Mouse (Mus musculus): Measurements from ENCODE around the gene Irf9. TPM values are rescaled to one million over a fixed set of nuclear protein-coding genes. Genes with fewer than 3 reads are reported as not detected.

The Irf9 gene
- polyA plus RNA-seq, 1 experiment from 2014 or later: 18.6 TPM

DNA sequence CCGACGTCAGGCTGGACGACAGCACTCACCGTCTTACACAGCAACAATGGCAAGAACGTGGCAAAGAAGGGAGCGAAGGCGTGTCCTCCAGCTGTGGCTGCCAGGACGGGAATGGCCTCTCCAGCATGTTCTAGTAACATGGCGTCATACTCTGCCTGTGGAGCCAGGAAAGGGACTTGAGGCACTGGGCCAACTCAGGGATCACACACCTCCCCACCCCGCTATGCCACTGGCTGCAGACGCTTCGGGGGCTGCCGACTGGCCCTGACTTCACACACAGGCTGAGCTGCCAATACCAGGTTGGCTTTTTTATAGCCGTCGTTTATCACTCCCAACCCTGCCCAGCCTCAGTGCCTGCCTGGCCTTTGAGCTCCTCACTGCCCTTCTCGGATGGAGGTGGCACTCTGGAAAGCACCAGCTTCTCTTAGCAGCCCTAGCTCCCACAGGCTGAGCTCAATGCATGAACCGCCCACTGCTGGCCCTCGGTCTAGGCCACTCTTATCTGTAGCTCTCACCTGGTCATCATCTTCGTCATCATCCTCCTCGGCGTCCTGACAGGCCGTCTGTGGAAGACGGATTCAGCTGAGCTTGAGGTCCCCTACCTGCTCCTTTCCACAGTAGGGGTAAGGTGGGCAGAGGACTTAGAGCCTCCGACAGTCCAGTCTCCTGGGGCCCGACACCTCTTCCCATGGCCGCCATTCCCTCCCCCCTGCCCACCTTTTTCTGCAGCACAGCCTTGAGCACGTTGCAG, 24.9 kb downstream of the Irf9 start:
- Histone ChIP-seq H3K27me3 (ENCODE audit: insufficient read depth, low read length) (no peaks in the 10 kb centered on the region), H3K9me3 (ENCODE audit: low read length) (no peaks in the 10 kb centered on the region), H3K27ac (ENCODE audit: low read depth) (no peak overlapping the region), H3K4me2 (ENCODE audit: low read depth, low read length) (no peak overlapping the region), H3K4me3 (ENCODE audit: low read depth, low read length) (no peak overlapping the region), H3K4me1 (ENCODE audit: insufficient read depth) (no peaks in the 10 kb centered on the region), H3K36me3 (replicated peaks; ENCODE audit: insufficient read depth, low read length) (peaks cover 61% of the 10 kb centered on the region), H3K9ac (replicated peaks) (no peak overlapping the region)
- ATAC-seq (peak; percentile 62), DNase-seq (no peak)
- TF ChIP-seq CTCF (IDR thresholded peaks at IDR 0.05; ENCODE audit: low read depth) (no peak), EP300 (IDR thresholded peaks at IDR 0.05; ENCODE audit: low read depth) (no peak)
- 85% methylated on average over 27 of the region's 27 CpGs for WGBS (ENCODE audit: insufficient replicate concordance)

DNA sequence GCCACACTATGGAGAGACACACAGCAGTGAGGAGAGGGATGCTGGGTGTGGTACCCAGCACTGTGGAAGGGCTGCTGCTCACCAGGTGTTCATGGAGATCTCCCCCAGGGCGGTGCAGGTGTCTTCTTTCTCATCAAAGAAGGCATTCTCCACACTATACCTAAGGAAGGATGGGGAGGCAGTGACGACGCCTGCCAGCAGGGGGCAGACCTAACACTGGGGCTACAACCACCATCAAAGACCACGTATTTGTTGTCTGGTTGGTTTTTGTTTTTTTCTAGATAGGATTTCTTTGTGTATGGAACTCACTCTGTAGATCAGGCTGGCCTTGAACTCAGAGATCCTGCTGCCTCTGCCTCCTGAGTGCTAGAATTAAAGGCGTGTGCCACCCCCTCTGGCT, 25.9 kb downstream of the Irf9 start:
- Histone ChIP-seq H3K27ac (ENCODE audit: low read depth) (no peak overlapping the region), H3K4me1 (ENCODE audit: insufficient read depth) (no peaks in the 10 kb centered on the region), H3K9ac (replicated peaks) (no peak overlapping the region), H3K27me3 (ENCODE audit: insufficient read depth, low read length) (no peaks in the 10 kb centered on the region), H3K4me2 (ENCODE audit: low read depth, low read length) (no peak overlapping the region), H3K4me3 (ENCODE audit: low read depth, low read length) (no peak overlapping the region), H3K36me3 (replicated peaks; ENCODE audit: insufficient read depth, low read length) (peaks cover 71% of the 10 kb centered on the region), H3K9me3 (ENCODE audit: low read length) (no peaks in the 10 kb centered on the region)
- ATAC-seq (peak; percentile 35; the same call in 1 of the 2 replicates), DNase-seq (peak; percentile 78)
- TF ChIP-seq EP300 (IDR thresholded peaks at IDR 0.05; ENCODE audit: low read depth): no peak
- TF ChIP-seq CTCF (IDR thresholded peaks at IDR 0.05; ENCODE audit: low read depth): peak; percentile 90
- WGBS (ENCODE audit: insufficient replicate concordance): 45% methylated on average over 5 of the region's 5 CpGs

DNA sequence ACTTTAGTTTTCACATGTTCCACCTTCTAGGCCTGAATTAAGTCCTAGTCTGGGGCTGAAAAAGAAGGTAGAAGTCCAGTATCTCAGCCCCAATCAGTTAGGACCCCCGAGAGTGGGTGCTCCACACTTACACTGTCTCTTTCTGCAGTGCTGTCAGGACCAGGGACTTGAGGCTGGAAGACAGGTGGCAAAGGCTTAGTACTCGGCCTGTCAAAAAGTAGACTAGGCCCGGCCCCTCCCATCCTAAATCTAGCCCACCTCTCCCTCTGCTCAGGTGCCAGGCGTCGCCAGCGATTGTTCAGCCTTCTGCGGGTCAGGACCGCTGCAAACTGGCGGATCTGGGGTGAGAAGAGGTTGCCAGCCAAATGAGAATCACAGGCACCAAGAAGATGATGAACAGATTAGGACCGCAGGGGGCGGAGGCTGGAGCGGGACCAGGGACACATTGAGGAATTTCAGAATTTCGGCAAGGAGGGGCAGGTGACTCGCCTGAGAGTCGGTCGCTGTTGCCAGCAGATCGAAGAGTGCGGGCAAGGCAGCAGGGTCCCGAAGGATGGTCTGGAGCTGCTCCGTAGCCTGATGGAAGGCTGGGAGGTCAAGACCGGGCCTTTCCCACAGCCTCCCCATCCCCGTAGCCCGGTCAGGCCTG, 31.6 kb downstream of the Irf9 start:
- DNase-seq (no peak), ATAC-seq (peak; percentile 40)
- peak overlapping the region; percentile 55 for H3K4me3 ChIP-seq (ENCODE audit: low read depth, low read length)
- H3K9me3 ChIP-seq (ENCODE audit: low read length): no peaks in the 10 kb centered on the region
- H3K27ac ChIP-seq (ENCODE audit: low read depth): no peak overlapping the region
- peaks cover 69% of the 10 kb centered on the region for H3K36me3 ChIP-seq (replicated peaks; ENCODE audit: insufficient read depth, low read length)
- TF ChIP-seq CTCF (IDR thresholded peaks at IDR 0.05; ENCODE audit: low read depth) (no peak), EP300 (IDR thresholded peaks at IDR 0.05; ENCODE audit: low read depth) (no peak)
- H3K9ac ChIP-seq (replicated peaks): peak overlapping the region; percentile 61
- H3K4me1 ChIP-seq (ENCODE audit: insufficient read depth): peaks cover 7% of the 10 kb centered on the region
- H3K4me2 ChIP-seq (ENCODE audit: low read depth, low read length): peak overlapping the region; percentile 82
- WGBS (ENCODE audit: insufficient replicate concordance): 9% methylated on average over 19 of the region's 23 CpGs
- H3K27me3 ChIP-seq (ENCODE audit: insufficient read depth, low read length): no peaks in the 10 kb centered on the region

DNA sequence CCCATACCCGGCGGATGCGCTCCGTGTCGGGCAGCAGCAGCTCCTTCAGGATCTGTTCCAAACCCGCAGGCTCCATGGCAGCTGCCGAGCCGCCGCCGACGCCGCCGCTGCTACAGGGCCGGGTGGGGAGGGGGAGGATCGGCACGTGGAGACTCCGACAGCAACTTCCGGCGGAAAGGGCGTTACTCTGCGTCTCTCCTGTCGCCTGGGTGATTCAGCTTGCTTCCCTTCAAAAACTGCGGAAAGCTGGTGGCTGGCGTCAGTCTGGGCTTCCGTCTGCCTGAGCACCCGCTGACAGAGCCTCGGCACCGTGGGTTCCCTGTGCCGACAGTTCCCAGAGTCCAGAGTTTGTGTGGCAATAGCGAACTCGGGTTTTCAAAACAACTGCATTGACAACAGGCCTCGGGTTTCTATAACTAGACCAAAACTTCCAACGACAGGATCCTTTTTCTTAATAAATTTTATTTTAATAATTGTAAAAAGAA, 32.2 kb downstream of the Irf9 start, which contains the start of gene Ipo4:
Ipo4 (minus strand) TSS at position 435 of the 485 bp plus-strand sequence.
- Histone ChIP-seq H3K9me3 (ENCODE audit: low read length) (no peaks in the 10 kb centered on the region), H3K36me3 (replicated peaks; ENCODE audit: insufficient read depth, low read length) (peaks cover 69% of the 10 kb centered on the region), H3K27me3 (ENCODE audit: insufficient read depth, low read length) (no peaks in the 10 kb centered on the region), H3K27ac (ENCODE audit: low read depth) (peak within 1 kb of the TSS; percentile 53; the same call in 1 of the 2 replicates), H3K4me1 (ENCODE audit: insufficient read depth) (peaks cover 7% of the 10 kb centered on the region), H3K9ac (replicated peaks) (peak within 1 kb of the TSS; percentile 61), H3K4me3 (ENCODE audit: low read depth, low read length) (peak within 1 kb of the TSS; percentile 55), H3K4me2 (ENCODE audit: low read depth, low read length) (peak within 1 kb of the TSS; percentile 82)
- WGBS (ENCODE audit: insufficient replicate concordance): 1% methylated on average over 33 of the region's 33 CpGs
- DNase-seq: peak; percentile 92
- TF ChIP-seq EP300 (IDR thresholded peaks at IDR 0.05; ENCODE audit: low read depth) (0 out of 2 replicates have a peak, but pooled peaks have one; percentile 16), CTCF (IDR thresholded peaks at IDR 0.05; ENCODE audit: low read depth) (no peak)
- peak; percentile 95 for ATAC-seq

DNA sequence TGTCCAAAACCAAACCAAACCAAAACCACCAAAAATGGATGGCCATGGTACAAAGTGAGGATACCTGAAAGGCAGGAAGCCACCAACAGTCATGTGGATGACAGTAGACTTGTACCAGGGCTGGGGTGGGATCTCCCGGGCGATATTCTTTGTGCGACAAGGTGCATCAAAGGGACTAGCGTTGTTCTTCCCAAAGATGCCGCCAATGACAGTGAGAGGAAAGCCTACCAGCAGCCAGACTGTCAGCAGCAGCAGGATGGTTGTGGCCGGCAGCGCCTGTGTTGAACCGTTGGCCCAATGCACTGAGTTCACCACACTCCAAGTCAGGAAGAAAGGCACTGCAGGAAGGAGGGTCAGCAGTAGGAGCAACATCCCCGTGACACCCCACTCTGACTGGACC, 34.4 kb downstream of the Irf9 start, which contains the start of gene Gm49378:
Gm49378 (minus strand) TSS at position 101 of the 400 bp plus-strand sequence.
- Histone ChIP-seq H3K27me3 (ENCODE audit: insufficient read depth, low read length) (no peaks in the 10 kb centered on the region), H3K36me3 (replicated peaks; ENCODE audit: insufficient read depth, low read length) (peaks cover 62% of the 10 kb centered on the region), H3K4me1 (ENCODE audit: insufficient read depth) (peaks cover 14% of the 10 kb centered on the region), H3K9ac (replicated peaks) (no peak within 1 kb of the TSS), H3K9me3 (ENCODE audit: low read length) (no peaks in the 10 kb centered on the region), H3K27ac (ENCODE audit: low read depth) (no peak within 1 kb of the TSS), H3K4me3 (ENCODE audit: low read depth, low read length) (no peak within 1 kb of the TSS), H3K4me2 (ENCODE audit: low read depth, low read length) (no peak within 1 kb of the TSS)
- TF ChIP-seq CTCF (IDR thresholded peaks at IDR 0.05; ENCODE audit: low read depth): no peak
- no peak for TF ChIP-seq EP300 (IDR thresholded peaks at IDR 0.05; ENCODE audit: low read depth)
- ATAC-seq (no peak), DNase-seq (no peak)
- WGBS (ENCODE audit: insufficient replicate concordance): 97% methylated on average over 9 of the region's 9 CpGs

DNA sequence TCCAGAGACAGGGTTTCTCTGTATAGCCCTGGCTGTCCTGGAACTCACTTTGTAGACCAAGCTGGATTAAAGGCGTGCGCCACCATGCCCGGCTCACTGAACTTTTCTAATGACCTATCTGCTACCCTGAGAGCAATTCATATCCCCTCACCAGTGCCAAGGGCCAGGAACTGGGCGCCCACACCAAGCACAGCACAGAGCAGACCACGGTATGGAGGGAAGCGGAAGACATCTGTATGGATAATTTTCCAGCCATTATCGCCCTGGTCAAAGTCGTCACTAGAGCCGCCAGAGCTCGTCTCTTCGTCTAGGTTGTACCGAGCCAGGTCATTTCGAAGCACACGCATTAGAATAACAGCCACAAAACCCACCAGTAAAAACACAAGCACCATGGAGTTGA, 37.4 kb downstream of the Irf9 start:
- H3K9ac ChIP-seq (replicated peaks): no peak overlapping the region
- DNase-seq (no peak), ATAC-seq (no peak)
- no peak overlapping the region for H3K4me2 ChIP-seq (ENCODE audit: low read depth, low read length)
- H3K4me1 ChIP-seq (ENCODE audit: insufficient read depth): peaks cover 19% of the 10 kb centered on the region
- H3K9me3 ChIP-seq (ENCODE audit: low read length): no peaks in the 10 kb centered on the region
- no peak for TF ChIP-seq EP300 (IDR thresholded peaks at IDR 0.05; ENCODE audit: low read depth)
- TF ChIP-seq CTCF (IDR thresholded peaks at IDR 0.05; ENCODE audit: low read depth): no peak
- H3K36me3 ChIP-seq (replicated peaks; ENCODE audit: insufficient read depth, low read length): peaks cover 47% of the 10 kb centered on the region
- H3K4me3 ChIP-seq (ENCODE audit: low read depth, low read length): no peak overlapping the region
- H3K27me3 ChIP-seq (ENCODE audit: insufficient read depth, low read length): no peaks in the 10 kb centered on the region
- 95% methylated on average over 14 of the region's 14 CpGs for WGBS (ENCODE audit: insufficient replicate concordance)
- no peak overlapping the region for H3K27ac ChIP-seq (ENCODE audit: low read depth)

Measured in liver, postnatal 0 days (tissue).